Mouse (Mus musculus) embryonic facial prominence, embryonic 13.5 days (tissue): ENCODE measurements around the gene Spag5. TPM values are rescaled to one million over a fixed set of nuclear protein-coding genes. Genes with fewer than 3 reads are reported as not detected.

Experiments
- ATAC-seq: fragments of 200-750 bp; cut with Nextera tagmentation; 2 replicates; pipeline ENCODE4 v1.8.0; 2017; ENCODE audit warnings: low read depth; ENCODE audit not compliant: insufficient number of reproducible peaks, insufficient read depth, low FRiP score, low TSS enrichment
- H3K27ac ChIP-seq: fragments of 300-500 bp; sonication (generic); 2 replicates; pipeline ENCODE4 v1.5.1; 2015; ENCODE audit warnings: moderate library complexity, mild to moderate bottlenecking, inconsistent platforms
- H3K27me3 ChIP-seq: fragments of 300-500 bp; sonication (generic); 2 replicates; pipeline ENCODE4 v1.6.1; 2015; ENCODE audit warnings: mild to moderate bottlenecking, inconsistent platforms
- H3K36me3 ChIP-seq: fragments of 300-500 bp; sonication (generic); 2 replicates; pipeline ENCODE4 v1.6.1; 2015; ENCODE audit warnings: mild to moderate bottlenecking, inconsistent platforms
- H3K4me1 ChIP-seq: fragments of 300-500 bp; sonication (generic); 2 replicates; pipeline ENCODE4 v1.6.1; 2015; ENCODE audit warnings: inconsistent platforms
- H3K4me2 ChIP-seq: fragments of 300-500 bp; sonication (generic); 2 replicates; pipeline ENCODE4 v1.6.1; 2015; ENCODE audit warnings: moderate library complexity, mild to moderate bottlenecking, inconsistent platforms
- H3K4me3 ChIP-seq: fragments of 300-500 bp; sonication (generic); 2 replicates; pipeline ENCODE4 v1.5.1; 2015; ENCODE audit warnings: mild to moderate bottlenecking, inconsistent platforms
- H3K9ac ChIP-seq: fragments of 300-500 bp; sonication (generic); 2 replicates; pipeline ENCODE4 v1.6.1; 2015; ENCODE audit warnings: mild to moderate bottlenecking, inconsistent platforms
- H3K9me3 ChIP-seq: fragments of 300-500 bp; sonication (generic); 2 replicates; pipeline ENCODE4 v1.6.1; 2016; ENCODE audit warnings: inconsistent platforms
- WGBS: fragments of 180-500 bp; shearing (Covaris S2); methylation state at CpG from one replicate; pipeline ENCODE4 v1.1.7; 2015; ENCODE audit warnings: mixed read lengths; 5-methylcytosine and 5-hydroxymethylcytosine counted together
- polyA plus RNA-seq: library from polyadenylated mRNA; unstranded; fragments of >200 nt; fragmentation: Nextera tagmentation; extraction: Ambion mirVana; gene quantifications from 2 replicates; pipeline ENCODE4 v1.2.1, GENCODE M21; 2015

Gene Spag5
- polyA plus RNA-seq, 1 experiment from 2014 or later: 44.3 TPM

- Histone ChIP-seq H3K9me3 (no peaks in the 10 kb centered on the region), H3K4me1 (0 out of 2 replicates have a peak, but pooled peaks cover 3% of the 10 kb centered on the region), H3K27me3 (0 out of 2 replicates have a peak, but pooled peaks cover 3% of the 10 kb centered on the region), H3K9ac (no peak overlapping the region), H3K4me2 (no peak overlapping the region), H3K36me3 (no peaks in the 10 kb centered on the region), H3K4me3 (no peak overlapping the region), H3K27ac (no peak overlapping the region)
- no peak for ATAC-seq
- 14% methylated on average over 22 of the region's 22 CpGs for WGBS
Observed at GRCm38 (mm10) chr11:78358330-78359007, 57.1 kb downstream of the Spag5 start.

GRCm38 (mm10) chr11:78360125-78360788 lies 58.9 kb downstream of the Spag5 start:
- no peak overlapping the region for H3K27ac ChIP-seq
- ATAC-seq: peak; percentile 66; the same call in 1 of the 2 replicates

GRCm38 (mm10) chr11:78360789-78361131 lies 59.4 kb downstream of the Spag5 start:
- H3K4me1 ChIP-seq: peaks cover 9% of the 10 kb centered on the region; the same call in 1 of the 2 replicates
- no peak overlapping the region for H3K4me3 ChIP-seq
- WGBS: 55% methylated on average over 2 of the region's 2 CpGs
- peak overlapping the region; percentile 57 for H3K4me2 ChIP-seq
- no peak overlapping the region for H3K9ac ChIP-seq
- no peaks in the 10 kb centered on the region for H3K9me3 ChIP-seq
- no peak overlapping the region for H3K27ac ChIP-seq
- H3K27me3 ChIP-seq: 0 out of 2 replicates have a peak, but pooled peaks cover 3% of the 10 kb centered on the region
- no peak for ATAC-seq
- no peaks in the 10 kb centered on the region for H3K36me3 ChIP-seq

More at GRCm38 (mm10) chr11:78360125-78360788, 58.9 kb downstream of the Spag5 start:
- Histone ChIP-seq H3K4me2 (peak overlapping the region; percentile 57), H3K9me3 (no peaks in the 10 kb centered on the region), H3K27me3 (0 out of 2 replicates have a peak, but pooled peaks cover 3% of the 10 kb centered on the region), H3K9ac (peak overlapping the region; percentile 27; the same call in 1 of the 2 replicates), H3K4me3 (peak overlapping the region; percentile 36), H3K4me1 (peaks cover 9% of the 10 kb centered on the region; the same call in 1 of the 2 replicates), H3K36me3 (no peaks in the 10 kb centered on the region)
- WGBS: 10% methylated on average over 13 of the region's 13 CpGs

GRCm38 (mm10) chr11:78363309-78364007 lies 62.1 kb downstream of the Spag5 start:
- WGBS: 71% methylated on average over 13 of the region's 13 CpGs

GRCm38 (mm10) chr11:78364103-78364502 lies 62.8 kb downstream of the Spag5 start:
- Histone ChIP-seq H3K4me1 (peaks cover 9% of the 10 kb centered on the region; the same call in 1 of the 2 replicates), H3K9me3 (no peaks in the 10 kb centered on the region), H3K4me3 (no peak overlapping the region), H3K9ac (no peak overlapping the region), H3K27ac (no peak overlapping the region), H3K36me3 (no peaks in the 10 kb centered on the region), H3K27me3 (no peaks in the 10 kb centered on the region), H3K4me2 (no peak overlapping the region)
- 55% methylated on average over 8 of the region's 8 CpGs for WGBS
- no peak for ATAC-seq

More at GRCm38 (mm10) chr11:78363309-78364007, 62.1 kb downstream of the Spag5 start:
- Histone ChIP-seq H3K36me3 (no peaks in the 10 kb centered on the region), H3K9me3 (no peaks in the 10 kb centered on the region), H3K4me2 (no peak overlapping the region), H3K9ac (no peak overlapping the region), H3K4me3 (no peak overlapping the region), H3K27ac (no peak overlapping the region), H3K4me1 (peaks cover 9% of the 10 kb centered on the region; the same call in 1 of the 2 replicates), H3K27me3 (no peaks in the 10 kb centered on the region)
- no peak for ATAC-seq

- WGBS: 84% methylated on average over 15 of the region's 15 CpGs
- Histone ChIP-seq H3K27ac (no peak overlapping the region), H3K9me3 (no peaks in the 10 kb centered on the region), H3K4me3 (no peak overlapping the region), H3K4me2 (no peak overlapping the region), H3K4me1 (peaks cover 6% of the 10 kb centered on the region; the same call in 1 of the 2 replicates), H3K27me3 (no peaks in the 10 kb centered on the region), H3K9ac (no peak overlapping the region), H3K36me3 (no peaks in the 10 kb centered on the region)
- no peak for ATAC-seq
Observed at GRCm38 (mm10) chr11:78367456-78368225, 66.3 kb downstream of the Spag5 start.

- H3K4me2 ChIP-seq: no peak overlapping the region
- H3K9me3 ChIP-seq: no peaks in the 10 kb centered on the region
- peaks cover 10% of the 10 kb centered on the region for H3K4me1 ChIP-seq
- H3K27ac ChIP-seq: no peak overlapping the region
- H3K27me3 ChIP-seq: no peaks in the 10 kb centered on the region
- no peaks in the 10 kb centered on the region for H3K36me3 ChIP-seq
- ATAC-seq: no peak
- no peak overlapping the region for H3K9ac ChIP-seq
- no peak overlapping the region for H3K4me3 ChIP-seq
- 50% methylated on average over 1 of the region's 1 CpGs for WGBS
Observed at GRCm38 (mm10) chr11:78370389-78370788, 69.1 kb downstream of the Spag5 start.

DNA sequence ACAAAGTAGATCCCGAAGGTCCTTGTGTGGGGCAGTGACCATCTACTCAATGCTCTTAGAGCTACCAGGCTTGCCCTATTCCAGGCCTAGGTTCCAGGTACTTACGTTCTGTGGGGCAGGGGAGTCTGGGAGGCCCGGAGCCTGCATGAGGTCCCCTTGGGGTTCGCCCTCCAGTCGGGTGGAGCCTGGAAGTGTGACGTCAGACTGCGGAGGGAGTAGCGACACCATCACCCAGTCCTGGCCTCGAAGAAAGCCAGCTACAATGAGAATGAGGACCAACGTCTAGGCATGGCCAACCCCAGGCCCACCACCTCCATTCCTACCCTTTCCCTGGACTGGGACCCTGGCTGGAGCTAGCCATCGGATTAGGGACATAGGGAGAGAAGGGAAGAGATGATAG lies 70.4 kb downstream of the Spag5 start:
- Histone ChIP-seq H3K9ac (no peak overlapping the region), H3K4me3 (no peak overlapping the region), H3K4me1 (peaks cover 10% of the 10 kb centered on the region), H3K9me3 (no peaks in the 10 kb centered on the region), H3K27ac (no peak overlapping the region), H3K36me3 (no peaks in the 10 kb centered on the region), H3K27me3 (no peaks in the 10 kb centered on the region), H3K4me2 (no peak overlapping the region)
- WGBS: 91% methylated on average over 11 of the region's 11 CpGs
- ATAC-seq: no peak

Other genes with a start within 250 kb of the Spag5 start
- 34.8 and 39.0 TPM in 2 replicates for gene Eral1, start 221.1 kb upstream of the Spag5 start, polyA plus RNA-seq
- 14.1 and 16.9 TPM in 2 replicates for gene Fam222b, start 206.9 kb upstream of the Spag5 start, polyA plus RNA-seq
- 91.5 and 103 TPM in 2 replicates for gene Traf4, start 135.9 kb upstream of the Spag5 start, polyA plus RNA-seq
- gene Nek8, start 124.9 kb upstream of the Spag5 start, polyA plus RNA-seq: 17.4 and 18.1 TPM in 2 replicates
- gene Tlcd1, start 124.8 kb upstream of the Spag5 start, polyA plus RNA-seq: 15.4 and 17.2 TPM in 2 replicates
- gene Rpl23a, start 117.9 kb upstream of the Spag5 start, polyA plus RNA-seq: 1,597 and 1,678 TPM in 2 replicates
- 172 and 188 TPM in 2 replicates for gene Rab34, start 113.1 kb upstream of the Spag5 start, polyA plus RNA-seq
- 3.2 and 4.1 TPM in 2 replicates for gene Proca1, start 108.1 kb upstream of the Spag5 start, polyA plus RNA-seq
- gene Sdf2, start 55.8 kb upstream of the Spag5 start, polyA plus RNA-seq: 81.9 and 90.6 TPM in 2 replicates
- gene Supt6, start 55.5 kb upstream of the Spag5 start, polyA plus RNA-seq: 30.3 and 32.2 TPM in 2 replicates
- 73.7 and 79.6 TPM in 2 replicates for gene 2610507B11Rik, start 39.8 kb upstream of the Spag5 start, polyA plus RNA-seq
- 0.28 TPM in 1 of 2 replicates, not detected in the other for gene BC030499, start 10.7 kb upstream of the Spag5 start, polyA plus RNA-seq
- gene Aldoc, start 21.4 kb downstream of the Spag5 start, polyA plus RNA-seq: 16.6 and 21.1 TPM in 2 replicates
- gene Pigs, start 26.9 kb downstream of the Spag5 start, polyA plus RNA-seq: 75.7 and 79.5 TPM in 2 replicates
- gene Unc119, start 42.0 kb downstream of the Spag5 start, polyA plus RNA-seq: 66.7 and 71.4 TPM in 2 replicates
- gene Foxn1, start 85.0 kb downstream of the Spag5 start, polyA plus RNA-seq: 0.73 and 1.1 TPM in 2 replicates
- gene Slc13a2, start 120.7 kb downstream of the Spag5 start, polyA plus RNA-seq: 0.62 TPM in 1 of 2 replicates, not detected in the other
- gene Slc46a1, start 164.2 kb downstream of the Spag5 start, polyA plus RNA-seq: 13.5 and 16.2 TPM in 2 replicates
- gene Sarm1, start 196.2 kb downstream of the Spag5 start, polyA plus RNA-seq: 2.6 and 3.2 TPM in 2 replicates
- gene Vtn, start 197.6 kb downstream of the Spag5 start, polyA plus RNA-seq: 2.2 and 8.7 TPM in 2 replicates
- gene Sebox, start 201.9 kb downstream of the Spag5 start, polyA plus RNA-seq: not detected in 2 replicates
- 46.6 and 50.9 TPM in 2 replicates for gene Tmem199, start 210.6 kb downstream of the Spag5 start, polyA plus RNA-seq
- 168 and 182 TPM in 2 replicates for gene Poldip2, start 210.7 kb downstream of the Spag5 start, polyA plus RNA-seq
- gene Tnfaip1, start 234.8 kb downstream of the Spag5 start, polyA plus RNA-seq: 73.0 and 78.1 TPM in 2 replicates
- 176 and 183 TPM in 2 replicates for gene Ift20, start 234.8 kb downstream of the Spag5 start, polyA plus RNA-seq
- gene Tmem97, start 249.2 kb downstream of the Spag5 start, polyA plus RNA-seq: 61.0 and 66.7 TPM in 2 replicates